Mouse (Mus musculus): ENCODE measurements around the gene Macf1.

Macf1 gene

GRCm38 (mm10) chr4:123411732-123412527, 272.2 kb downstream of the Macf1 start:
- DNase-seq (ENCODE audit: low read depth in 2 of 2, low spot score in 2 of 2): peak; percentile 23 to 27

DNA sequence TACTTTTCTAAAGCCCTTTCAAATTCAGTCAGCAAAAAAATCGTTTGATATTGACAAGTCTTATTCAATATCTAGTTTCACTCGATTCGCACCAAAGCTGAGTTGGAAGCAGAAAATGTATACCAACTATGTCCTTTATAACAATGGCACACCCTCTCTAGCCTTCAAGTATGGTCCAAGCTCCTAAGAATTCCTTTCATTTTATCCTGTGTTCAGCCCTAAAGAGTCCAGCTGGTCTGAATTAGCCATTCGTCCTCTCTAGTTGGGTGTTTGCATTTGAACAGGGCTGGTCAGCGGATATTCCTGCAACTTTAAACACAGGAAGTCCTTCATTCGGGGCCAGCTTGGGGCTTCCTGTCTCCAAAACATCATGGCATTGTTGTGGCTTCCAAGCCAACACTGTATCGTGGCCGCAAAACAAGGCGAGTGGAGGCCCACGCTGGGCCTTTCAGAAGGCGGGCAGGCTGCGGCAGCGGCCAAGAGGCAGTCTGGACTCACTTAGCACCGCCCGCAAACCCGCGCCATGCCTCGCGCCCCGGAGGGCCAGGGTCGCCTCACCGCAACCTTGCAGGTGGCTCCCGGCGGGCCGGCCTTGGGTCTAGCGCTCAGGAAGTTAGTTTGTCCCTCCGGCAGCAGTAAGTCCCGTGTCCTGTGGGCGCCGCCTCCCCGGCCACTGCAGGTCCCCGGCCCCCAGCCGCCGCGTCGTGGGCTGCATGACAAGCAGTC, 273.0 kb downstream of the Macf1 start:
- no peak for DNase-seq (ENCODE audit: low read depth in 2 of 2, low spot score in 2 of 2)

DNA sequence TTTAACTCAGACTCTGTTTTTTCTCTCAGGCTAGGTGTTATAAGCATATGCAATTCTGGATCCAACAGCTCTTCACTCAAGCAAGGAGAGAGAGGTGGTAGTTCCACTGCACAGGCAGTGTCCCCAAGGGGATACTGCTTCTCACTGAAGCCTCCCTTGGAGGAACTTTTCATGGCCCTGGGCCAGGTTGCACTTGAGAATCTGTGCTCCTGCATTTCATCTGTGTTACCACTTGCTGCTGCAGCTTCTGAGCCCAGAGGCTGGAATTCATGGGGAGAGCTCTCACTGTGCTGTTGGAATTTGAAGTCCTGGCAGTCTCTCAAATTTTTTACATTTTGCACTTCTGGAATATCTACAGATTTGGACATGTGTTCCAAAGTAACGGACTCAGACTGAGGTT, 274.4 kb downstream of the Macf1 start:
- DNase-seq (ENCODE audit: low read depth in 2 of 2, low spot score in 2 of 2): no peak

DNA sequence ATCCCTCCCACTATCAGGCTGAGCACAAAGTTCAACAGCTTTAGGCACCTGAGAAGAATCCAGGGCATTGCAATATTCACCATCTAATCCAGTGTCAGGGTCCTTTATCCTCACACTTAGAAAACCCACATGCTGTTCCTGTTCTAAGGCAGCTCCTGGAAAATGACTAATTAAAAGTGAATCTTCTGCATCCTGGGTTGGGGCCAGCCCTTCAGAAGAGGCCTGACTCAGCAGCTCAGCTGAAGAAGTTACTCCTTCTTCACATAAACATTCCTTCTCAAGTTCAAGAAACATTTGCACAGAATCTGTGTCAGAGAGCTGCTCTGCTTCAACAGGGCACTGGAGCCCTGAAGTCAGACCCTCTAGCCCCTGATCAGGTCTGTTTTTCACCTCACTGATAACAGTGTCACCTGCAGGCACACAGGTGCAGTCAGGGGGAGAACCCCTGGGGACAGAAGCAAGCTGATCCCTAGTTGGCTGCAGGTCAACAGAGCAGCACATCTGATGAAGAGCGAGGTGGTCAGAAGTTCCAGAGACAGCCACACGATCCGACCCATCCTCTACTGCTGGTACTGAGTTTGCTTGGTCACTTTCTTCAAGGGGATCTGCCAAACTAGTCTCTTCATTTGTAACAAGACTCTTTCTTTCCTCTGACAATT, 275.0 kb downstream of the Macf1 start:
- DNase-seq (ENCODE audit: low read depth in 2 of 2, low spot score in 2 of 2): no peak

GRCm38 (mm10) chr4:123407792-123408191, 276.4 kb downstream of the Macf1 start:
- DNase-seq (ENCODE audit: low read depth in 2 of 2, low spot score in 2 of 2): no peak

DNA sequence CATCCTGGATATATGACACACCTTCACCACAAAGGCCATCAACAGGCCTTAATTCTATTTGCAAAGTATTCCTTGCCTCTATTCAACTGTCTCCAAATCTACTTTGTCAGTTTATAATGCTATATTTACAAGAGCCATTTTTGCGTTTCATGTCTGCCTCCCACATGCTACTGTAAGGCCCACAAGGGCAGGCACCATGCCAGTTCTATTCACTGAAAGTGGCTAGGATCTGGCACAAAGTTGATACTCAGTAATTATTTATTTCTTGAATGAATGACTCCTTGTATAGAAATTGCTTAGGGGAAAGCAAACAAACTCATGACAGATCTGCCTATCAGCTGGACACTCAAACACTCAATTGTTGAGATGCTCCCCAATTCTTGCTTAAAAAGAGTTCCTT, 280.1 kb downstream of the Macf1 start:
- no peak for DNase-seq (ENCODE audit: low read depth in 2 of 2, low spot score in 2 of 2)

DNA sequence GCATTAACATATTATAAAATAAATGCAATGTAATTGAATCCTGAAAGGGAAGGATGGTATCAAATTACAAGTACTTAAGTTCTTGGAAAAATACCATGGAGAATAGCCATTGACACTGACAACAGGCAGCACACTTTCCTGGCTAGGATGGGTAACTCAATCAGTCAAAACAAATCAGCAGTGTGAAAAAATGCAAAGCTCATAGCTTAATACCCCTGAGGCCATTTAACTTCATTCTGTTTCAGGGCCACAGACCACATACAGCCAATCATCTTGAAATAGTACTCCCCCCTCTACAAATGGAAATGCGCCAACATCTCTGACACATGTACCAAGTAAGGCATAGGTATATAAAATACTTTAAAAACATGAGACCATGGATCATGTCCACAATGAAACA, 281.9 kb downstream of the Macf1 start:
- no peak for DNase-seq (ENCODE audit: low read depth in 2 of 2, low spot score in 2 of 2)

GRCm38 (mm10) chr4:123401265-123401664, 282.9 kb downstream of the Macf1 start:
- DNase-seq (ENCODE audit: low read depth in 2 of 2, low spot score in 2 of 2): no peak

GRCm38 (mm10) chr4:123397643-123398434, 286.3 kb downstream of the Macf1 start:
- DNase-seq (ENCODE audit: low read depth in 2 of 2, low spot score in 2 of 2): no peak

DNA sequence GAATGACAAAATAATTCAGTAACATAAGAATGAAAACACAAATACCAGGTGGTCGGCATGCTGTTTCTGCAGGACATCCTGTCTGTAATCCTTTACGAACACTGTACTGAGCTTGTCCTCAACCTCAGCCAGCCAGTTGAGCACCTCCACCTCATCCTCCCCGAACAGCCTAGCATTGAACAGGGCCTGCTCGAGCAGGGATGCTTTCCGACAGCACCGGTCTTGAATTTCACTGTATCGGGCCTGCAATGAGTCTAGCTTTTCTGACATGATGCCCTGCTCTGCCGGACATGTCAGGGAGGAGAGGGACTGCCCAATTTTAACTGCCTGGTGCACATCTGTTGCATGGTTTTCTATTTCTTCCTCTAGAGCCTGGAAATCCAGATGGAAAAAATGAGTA, 287.1 kb downstream of the Macf1 start:
- no peak for DNase-seq (ENCODE audit: low read depth in 2 of 2, low spot score in 2 of 2)

GRCm38 (mm10) chr4:123395435-123396000, 288.6 kb downstream of the Macf1 start:
- no peak for DNase-seq (ENCODE audit: low read depth in 2 of 2, low spot score in 2 of 2)

GRCm38 (mm10) chr4:123394878-123395277, 289.3 kb downstream of the Macf1 start:
- DNase-seq (ENCODE audit: low read depth in 2 of 2, low spot score in 2 of 2): no peak

- no peak for DNase-seq (ENCODE audit: low read depth in 2 of 2, low spot score in 2 of 2)
Measured at GRCm38 (mm10) chr4:123394269-123394668, 289.9 kb downstream of the Macf1 start.

GRCm38 (mm10) chr4:123393004-123393403, 291.2 kb downstream of the Macf1 start:
- no peak for DNase-seq (ENCODE audit: low read depth in 2 of 2, low spot score in 2 of 2)

GRCm38 (mm10) chr4:123392187-123392586, 292.0 kb downstream of the Macf1 start:
- DNase-seq (ENCODE audit: low read depth in 2 of 2, low spot score in 2 of 2): peak in 1 of 2 experiments; percentile 29

DNA sequence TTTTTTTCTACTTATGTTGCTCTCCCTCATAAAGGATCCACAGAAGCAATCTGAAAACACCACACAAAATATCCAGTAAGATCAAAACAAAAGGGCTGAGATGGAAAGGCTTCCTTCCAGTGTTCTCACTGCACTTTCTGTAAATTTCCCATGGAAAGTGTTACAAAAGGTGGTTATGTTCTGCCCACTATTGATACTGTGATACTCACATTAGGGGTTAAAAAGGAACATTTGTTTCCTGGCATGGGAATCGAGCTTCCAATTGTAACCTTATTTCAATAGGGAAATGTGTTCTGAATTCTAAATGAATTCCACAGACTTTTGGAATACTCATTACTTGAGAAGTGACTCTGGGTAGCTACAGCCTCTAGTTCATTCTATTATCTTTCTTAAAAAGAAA, 299.1 kb downstream of the Macf1 start:
- DNase-seq (ENCODE audit: low read depth in 2 of 2, low spot score in 2 of 2): no peak

GRCm38 (mm10) chr4:123383173-123383572, 301.0 kb downstream of the Macf1 start:
- no peak for DNase-seq (ENCODE audit: low read depth in 2 of 2, low spot score in 2 of 2)

GRCm38 (mm10) chr4:123382051-123382450, 302.1 kb downstream of the Macf1 start:
- no peak for DNase-seq (ENCODE audit: low read depth in 2 of 2, low spot score in 2 of 2)

GRCm38 (mm10) chr4:123381598-123381997, 302.6 kb downstream of the Macf1 start:
- no peak for DNase-seq (ENCODE audit: low read depth in 2 of 2, low spot score in 2 of 2)

DNA sequence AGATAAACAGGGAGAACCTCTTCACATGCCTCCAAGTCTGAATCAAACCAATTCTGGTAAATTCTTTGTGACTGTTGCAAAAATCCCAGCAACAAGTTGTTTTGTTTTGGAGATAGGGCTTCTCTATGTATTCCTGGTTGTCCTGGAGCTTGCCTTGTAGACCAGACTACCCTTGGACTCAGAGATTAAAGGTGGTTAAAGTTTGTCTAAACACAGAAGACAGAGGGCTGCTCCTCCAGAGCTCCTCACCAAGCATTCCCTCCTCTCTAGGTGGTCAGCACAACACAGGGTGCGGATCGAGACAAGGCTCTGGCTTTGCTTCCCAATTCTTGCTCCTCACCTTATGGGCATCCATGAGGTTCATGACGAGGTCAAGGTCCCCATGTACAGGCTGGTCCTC, 308.1 kb downstream of the Macf1 start:
- DNase-seq (ENCODE audit: low read depth in 2 of 2, low spot score in 2 of 2): no peak
